Comparison of ENCODE assay signal across 24 mouse cellular contexts in genomic region chr12:106674741-106675140, GRCm38 (mm10).
"Had no signal": no experiment of that assay in that cellular context is flagged by ENCODE, and none has a peak within 500 bp of the region (broad histone marks: within the 10 kb centered on the region; RNA-seq: fewer than 3 reads in every experiment).

No protein-coding gene starts in this region.

- H3K36me3 ChIP-seq: heart, embryonic 10.5 days; heart, embryonic 12.5 days; hindbrain, embryonic 10.5 days; hindbrain, embryonic 12.5 days; intestine, embryonic 15.5 days; limb, embryonic 10.5 days; limb, embryonic 12.5 days; liver, embryonic 13.5 days; liver, embryonic 15.5 days had no signal

- H3K9me3 ChIP-seq: heart, embryonic 10.5 days; hindbrain, embryonic 10.5 days; hindbrain, embryonic 12.5 days; intestine, embryonic 15.5 days; limb, embryonic 10.5 days; limb, embryonic 12.5 days; liver, embryonic 13.5 days; liver, embryonic 15.5 days had no signal

- DNase-seq: gastrocnemius, adult 2 months; gastrocnemius, postnatal 10 days; gastrocnemius, postnatal 25 days; heart, adult 2 months; heart, postnatal 10 days; heart, postnatal 4 days; kidney, adult 18-20 months; kidney, adult 8-10 months; kidney, postnatal 10 days; kidney, postnatal 25 days; kidney, postnatal 4 days; liver; liver, embryonic 13.5 days had no signal

- H3K27ac ChIP-seq: gastrocnemius, adult 2 months; heart, adult 2 months; heart, embryonic 10.5 days; hindbrain, embryonic 10.5 days; hindbrain, embryonic 12.5 days; hindbrain, embryonic 14.5 days; intestine, embryonic 15.5 days; layer of hippocampus, adult 2 months; left cerebral cortex, adult 2 months; limb, embryonic 12.5 days; liver, embryonic 13.5 days; liver, embryonic 15.5 days had no signal

- H3K4me3 ChIP-seq: gastrocnemius, adult 2 months; heart, adult 2 months; heart, embryonic 10.5 days; heart, embryonic 12.5 days; hindbrain, embryonic 10.5 days; hindbrain, embryonic 12.5 days; intestine, embryonic 15.5 days; layer of hippocampus, adult 2 months; left cerebral cortex, adult 2 months; limb, embryonic 10.5 days; limb, embryonic 12.5 days; liver, embryonic 13.5 days; liver, embryonic 15.5 days had no signal

- H3K4me1 ChIP-seq: heart, embryonic 12.5 days; liver, embryonic 13.5 days; liver, embryonic 15.5 days had no signal

- H3K9ac ChIP-seq: heart, embryonic 12.5 days; hindbrain, embryonic 12.5 days; hindbrain, embryonic 14.5 days; intestine, embryonic 15.5 days; limb, embryonic 12.5 days; liver, embryonic 13.5 days; liver, embryonic 15.5 days had no signal
